Mouse (Mus musculus) right cerebral cortex, postnatal 25 days (tissue): ENCODE results near the gene A930004D18Rik.
A peak's percentile ranks its signal among the peaks of the same experiment; 100 is the strongest.

Source experiments
- DNase-seq: peaks from one replicate; pipeline ENCODE4 v3.0.0; 2022

A930004D18Rik gene

DNA sequence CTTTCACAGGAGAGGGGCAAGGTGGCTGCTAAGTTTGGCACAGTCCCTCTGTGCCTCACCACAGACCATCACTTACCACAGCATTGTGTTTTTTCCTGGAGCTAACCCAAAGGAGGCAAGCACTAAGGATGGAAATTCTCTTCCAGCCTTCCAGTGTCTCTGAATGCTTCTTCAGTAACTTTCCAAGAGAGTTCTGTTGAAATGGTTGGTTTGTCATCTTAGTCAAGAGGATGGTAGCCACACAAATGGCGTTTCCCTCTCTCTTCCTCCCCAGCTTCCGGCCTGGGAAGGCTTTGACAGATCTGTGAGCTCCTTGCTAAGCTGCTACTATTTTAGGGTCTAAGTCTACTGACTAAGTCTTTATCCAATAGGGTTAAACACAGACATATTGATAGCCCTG is at the start of gene A930004D18Rik:
Gene A930004D18Rik (minus strand): TSS at position 247 of the 400 bp plus-strand sequence.
- no peak for DNase-seq

DNA sequence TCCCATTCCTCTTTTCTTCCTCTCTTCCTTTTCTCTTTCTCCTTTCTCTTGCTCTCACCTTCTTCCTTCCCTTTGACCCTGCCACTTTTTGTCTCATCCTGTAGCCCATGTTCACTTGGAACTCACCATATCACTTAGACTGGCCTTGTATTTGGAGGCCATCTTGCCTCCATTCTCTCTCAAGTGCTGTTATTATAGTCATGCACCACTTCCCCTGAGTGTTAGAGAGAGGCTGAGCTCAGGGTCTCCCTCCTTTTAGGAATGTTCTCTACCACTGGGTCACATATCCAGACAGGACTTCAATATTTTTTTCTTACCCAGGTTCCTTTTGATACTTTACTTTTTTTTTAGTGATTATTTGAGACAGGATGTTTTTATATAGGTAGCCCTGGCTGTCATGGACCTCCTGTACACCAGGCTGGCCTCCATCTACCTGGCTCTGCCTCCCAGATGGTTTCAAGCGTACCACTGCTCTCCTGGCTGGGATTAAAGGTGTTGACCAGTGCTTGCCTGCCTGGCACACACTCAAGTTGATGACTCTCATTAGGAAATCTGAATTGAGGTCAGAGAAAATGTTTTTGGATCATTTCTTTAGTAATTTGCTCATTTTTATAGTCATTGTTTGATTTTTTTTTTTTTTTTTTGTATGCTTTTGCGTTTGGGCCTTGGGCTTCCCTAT is 42.8 kb upstream of the A930004D18Rik start:
- no peak for DNase-seq

DNA sequence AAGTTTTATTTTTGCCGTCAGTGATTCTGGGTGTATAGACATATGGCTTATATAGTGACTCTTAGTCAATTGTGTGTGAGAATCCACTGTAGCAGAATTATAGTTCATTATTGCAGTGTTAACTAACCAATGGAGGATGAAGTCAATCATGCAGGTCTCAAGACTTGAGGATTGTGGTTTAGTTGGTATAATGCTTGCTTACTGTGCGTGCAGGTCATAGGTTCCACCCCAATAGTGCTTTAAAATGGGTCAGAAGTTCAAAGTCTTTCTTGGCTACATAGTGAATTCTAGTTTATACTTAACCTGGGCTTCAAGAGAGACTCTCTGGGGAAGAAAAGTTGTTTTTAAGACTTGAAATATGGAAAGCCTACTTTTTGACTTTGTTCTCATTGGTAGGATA is 34.4 kb upstream of the A930004D18Rik start:
- DNase-seq: no peak

DNA sequence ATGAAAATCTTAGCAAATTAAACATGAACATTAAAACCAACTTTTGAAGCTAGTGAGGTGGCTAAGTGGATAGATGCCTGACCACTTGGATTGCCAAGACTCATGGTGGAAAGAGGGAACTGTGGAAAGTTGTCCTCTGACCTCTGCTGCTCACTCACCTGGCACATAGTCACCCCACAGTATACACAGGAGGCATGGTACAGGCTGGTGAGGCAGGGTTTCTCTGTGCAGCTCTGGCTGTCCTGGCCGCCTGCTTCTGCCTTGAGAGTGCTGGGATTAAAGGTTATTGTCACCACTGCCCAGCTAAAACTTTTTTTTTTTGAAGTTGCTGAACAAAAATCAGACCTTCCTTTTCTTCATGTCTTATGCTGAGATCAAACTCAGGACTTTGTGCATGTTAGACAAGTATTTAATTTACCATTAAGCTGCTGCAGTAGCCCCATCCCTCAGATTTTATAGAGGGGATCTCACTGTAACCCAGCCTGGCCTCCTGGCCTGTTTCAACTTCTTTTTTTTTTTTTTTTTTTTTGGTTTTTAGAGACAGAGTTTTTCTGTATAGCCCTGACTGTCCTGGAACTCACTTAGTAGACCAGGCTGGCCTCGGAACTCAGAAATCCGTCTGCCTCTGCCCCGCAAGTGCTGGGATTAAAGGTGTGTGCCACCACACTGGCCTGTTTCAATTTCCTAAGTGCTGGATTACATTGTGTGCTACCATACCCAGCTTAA is 30.7 kb upstream of the A930004D18Rik start:
- no peak for DNase-seq

DNA sequence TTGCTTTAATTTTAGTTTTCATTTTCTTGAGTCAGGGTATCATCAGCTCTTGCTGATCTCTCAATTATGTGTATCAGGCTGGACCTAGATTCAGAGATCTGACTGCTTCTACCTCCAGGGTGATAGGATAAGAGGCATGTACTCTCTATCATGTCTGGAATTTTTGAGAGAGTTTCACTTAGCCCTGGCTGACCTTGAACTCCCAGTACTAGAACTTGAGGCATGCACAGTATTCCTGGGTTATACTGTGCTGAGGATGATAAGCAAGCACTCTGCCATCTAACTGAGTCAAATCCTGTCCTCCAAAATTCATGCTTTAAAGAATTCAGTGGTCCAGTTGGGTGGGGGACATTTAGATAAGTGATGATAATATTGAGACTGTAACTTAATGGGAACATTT is 28.9 kb upstream of the A930004D18Rik start:
- DNase-seq: no peak

DNA sequence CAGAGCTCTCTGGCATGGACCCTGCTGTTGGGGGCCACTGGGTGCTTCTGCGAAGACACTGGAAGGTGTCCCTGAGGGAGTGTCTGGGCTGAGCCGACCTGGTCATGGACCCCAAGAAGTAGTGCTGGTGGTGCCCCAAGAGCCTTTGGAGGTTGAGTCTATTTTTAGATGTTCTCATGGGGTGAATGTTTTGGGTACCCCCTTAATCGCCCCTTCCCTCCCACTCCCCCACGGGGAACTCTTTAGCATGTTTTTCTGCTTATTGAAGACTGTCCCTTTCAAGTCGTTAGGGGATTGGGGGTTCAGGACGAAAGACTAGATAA is 28.1 kb upstream of the A930004D18Rik start:
- DNase-seq: no peak

DNA sequence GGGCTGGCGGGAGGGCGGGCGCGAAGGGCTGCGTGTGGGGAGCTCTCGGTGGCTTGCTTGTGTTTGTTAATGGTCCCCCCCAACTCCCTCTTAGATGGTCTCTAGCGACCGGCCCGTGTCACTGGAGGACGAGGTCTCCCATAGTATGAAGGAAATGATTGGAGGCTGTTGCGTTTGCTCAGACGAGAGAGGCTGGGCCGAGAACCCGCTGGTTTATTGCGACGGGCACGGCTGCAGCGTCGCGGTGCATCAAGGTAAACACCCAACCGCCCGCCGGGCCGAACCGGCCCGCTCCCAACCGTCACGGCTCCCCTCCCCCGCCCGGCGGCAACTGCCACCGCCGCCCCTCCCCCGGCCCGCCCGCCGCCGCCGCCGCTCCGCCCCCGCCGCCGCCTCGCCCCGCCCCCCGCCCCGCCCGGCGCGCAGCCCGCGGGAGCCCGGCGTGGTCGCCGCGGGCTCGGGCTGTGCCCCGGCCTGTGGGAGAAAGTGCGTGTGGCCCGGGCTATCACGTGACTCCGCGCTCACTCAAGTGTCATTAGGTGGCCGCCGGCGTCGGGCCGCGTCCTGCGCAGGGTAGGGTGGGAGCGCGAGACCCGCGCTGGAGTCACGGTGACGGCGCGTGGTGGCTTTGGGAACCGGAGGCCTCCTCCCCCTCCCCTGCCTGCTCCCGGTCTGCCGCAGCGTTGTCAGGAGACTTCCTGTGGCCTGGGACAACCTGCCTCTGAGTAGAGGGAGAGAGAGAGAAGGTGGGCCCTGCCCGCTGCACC is 27.6 kb upstream of the A930004D18Rik start:
- peak; percentile 62 for DNase-seq

DNA sequence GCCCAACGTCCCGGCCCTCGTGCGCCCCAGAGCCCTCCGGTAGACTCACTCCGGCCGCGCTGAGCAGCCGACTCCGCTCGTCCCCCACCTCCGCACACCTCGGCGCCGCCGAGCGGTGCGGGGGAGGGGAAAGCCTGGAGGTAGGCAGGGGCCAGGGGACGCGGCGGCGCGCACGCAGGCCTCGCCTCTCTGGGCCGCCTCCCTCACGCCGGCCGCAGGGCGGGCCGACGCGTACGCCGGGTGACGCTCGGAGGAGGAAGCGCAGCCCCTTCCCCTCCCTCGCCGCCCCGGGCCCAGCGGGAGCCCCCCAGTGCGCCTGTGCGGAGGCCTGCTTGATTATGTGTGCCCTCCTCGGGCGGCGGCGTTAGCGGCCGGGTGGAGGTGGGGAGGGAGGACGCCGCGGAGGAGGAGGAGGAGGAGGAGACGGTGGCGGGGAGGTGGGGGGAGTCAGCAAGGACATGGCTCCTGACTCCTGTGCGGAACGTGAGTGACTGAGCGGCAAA is 26.9 kb upstream of the A930004D18Rik start:
- peak; percentile 95 for DNase-seq

DNA sequence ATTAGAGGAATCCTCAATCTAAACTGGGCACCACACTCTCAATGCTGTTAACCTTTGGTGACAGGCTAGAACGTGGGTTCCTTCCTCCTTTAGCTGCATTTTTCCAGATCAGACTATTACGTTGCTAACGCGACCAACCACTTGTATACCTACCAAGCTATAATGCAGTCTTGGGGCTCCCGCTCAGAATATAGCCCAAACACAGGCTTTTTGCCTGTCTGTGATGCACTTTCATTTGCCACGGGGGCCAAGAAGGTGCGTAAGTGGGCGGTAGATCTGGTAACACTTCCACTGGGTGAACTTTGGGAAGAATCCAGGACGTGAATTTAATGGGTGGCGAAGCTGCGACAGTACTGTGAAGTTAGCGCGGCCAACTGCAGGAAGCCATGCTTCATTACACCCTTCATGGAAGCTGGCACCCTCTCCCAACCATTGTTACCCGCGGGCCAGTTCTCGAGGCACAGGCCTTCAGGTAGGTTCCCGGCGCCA is 26.3 kb upstream of the A930004D18Rik start:
- DNase-seq: peak; percentile 67

DNA sequence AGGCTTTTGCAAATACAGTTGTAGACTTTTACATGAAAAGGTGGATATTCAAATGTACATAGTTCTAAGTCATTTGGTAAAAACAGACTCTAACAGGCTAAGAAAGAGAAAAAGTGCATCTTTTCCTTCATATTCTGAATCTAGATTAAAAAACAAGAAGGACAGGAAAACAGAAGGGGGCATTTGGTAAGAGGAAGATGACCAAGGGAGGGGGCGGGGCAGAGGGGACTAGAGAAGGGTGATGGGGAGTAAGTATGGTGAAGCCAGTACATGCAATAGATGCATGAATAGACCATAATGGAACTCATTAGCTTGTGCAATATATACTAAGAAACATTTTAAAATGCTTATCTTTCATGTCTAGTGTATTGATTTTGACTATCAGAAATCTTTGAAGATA is 22.9 kb upstream of the A930004D18Rik start:
- no peak for DNase-seq

DNA sequence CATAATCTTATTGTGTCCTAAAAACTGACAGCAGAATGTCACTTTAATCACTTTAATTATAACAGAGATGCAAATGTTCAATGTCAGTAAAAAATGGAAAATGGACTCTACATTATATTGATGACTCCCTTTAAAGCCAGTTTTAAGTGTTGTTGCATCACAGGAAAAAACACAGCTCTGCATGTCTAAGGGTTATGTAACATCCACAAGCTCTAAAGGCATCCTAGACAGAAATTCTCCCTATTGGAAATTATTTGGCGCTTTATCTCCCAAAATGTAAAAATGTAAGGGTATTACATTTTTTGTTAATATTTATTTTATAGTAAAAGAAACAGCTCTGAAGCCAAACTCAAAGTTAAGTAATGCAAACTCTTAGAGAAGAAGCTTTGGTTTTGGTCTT is 22.4 kb upstream of the A930004D18Rik start:
- no peak for DNase-seq

DNA sequence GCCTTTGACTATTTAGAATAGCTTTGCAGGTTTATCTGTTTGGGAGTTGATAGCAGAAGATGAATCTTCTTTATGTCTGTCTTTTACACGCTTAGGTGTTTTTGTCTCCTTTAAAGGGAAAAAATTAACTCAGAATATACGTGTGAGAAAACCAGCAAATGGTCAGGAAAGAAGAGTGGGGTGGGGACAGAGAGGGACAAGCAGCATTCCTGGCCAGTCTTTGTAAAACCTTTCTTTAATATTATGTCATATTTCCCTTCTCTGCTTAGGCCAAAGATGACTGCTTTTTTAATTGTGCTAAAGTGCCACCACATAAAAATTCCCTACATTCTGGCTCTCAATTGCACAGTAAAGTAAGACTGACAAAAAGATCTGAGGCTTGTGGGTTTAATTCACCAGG is 21.5 kb upstream of the A930004D18Rik start:
- DNase-seq: no peak

DNA sequence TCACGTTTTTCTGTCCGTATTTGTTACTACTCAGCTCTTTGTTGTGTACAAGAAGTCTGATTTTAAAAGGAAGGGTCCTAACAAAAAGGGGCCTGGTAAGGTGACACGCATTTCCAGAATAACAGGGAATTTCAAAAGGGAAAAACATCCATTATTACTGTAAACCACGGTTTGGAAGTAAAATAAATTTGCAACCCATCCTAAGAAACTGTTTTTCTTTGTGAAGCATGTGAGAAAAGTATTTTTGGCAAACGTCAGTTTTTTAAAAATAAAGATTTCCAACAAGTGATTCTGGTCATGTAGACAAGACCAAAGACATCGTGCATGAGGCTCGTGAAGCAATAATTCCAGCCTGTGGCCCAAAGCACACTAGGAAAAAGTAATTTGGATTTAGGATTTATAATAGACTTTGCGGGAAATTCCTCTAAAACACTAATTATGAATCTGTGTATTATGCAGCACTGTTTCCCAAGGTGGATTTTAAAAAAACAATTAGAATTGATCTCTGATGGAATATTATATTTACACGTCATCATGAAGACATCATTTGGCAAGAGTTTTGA is 20.7 kb upstream of the A930004D18Rik start:
- DNase-seq: no peak

DNA sequence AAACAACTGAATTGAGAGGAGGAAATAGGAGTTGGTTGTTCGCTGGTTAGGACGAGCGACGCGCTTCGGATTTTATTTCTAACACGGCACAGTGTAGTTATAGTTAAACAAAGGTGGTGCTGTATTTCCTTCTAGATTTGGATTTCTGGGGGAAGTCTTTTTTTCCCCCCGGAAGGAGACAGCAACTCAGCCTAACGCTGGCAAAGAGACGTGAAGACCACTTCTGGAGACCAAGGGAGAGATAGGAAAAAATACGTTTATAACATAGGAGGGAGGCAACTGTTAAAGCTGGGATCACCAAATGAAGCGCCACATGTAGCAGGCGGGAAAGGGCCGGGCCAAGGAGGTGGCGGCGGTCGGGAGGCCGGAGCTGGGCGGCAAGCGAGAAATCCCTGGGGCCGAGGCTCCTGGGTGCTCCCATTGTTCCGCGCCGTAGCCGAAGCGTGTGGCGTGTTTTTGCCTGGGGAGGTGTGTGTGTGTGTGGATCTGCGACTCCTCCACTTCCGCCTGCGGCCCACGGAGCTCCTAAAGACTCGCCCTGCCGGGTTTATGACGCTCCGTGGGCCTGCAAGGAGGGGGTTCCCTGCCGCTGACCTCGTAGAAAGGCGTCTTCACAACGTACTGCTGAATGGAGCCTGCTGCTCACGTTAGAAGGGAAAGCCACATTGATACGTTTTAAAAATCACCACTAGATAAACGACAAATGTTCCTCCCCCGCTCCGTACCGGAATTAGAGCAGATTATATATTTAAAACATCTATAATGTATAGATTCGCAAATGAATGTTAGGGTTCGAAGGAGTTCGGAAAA is 20.0 kb upstream of the A930004D18Rik start:
- DNase-seq: peak; percentile 66

DNA sequence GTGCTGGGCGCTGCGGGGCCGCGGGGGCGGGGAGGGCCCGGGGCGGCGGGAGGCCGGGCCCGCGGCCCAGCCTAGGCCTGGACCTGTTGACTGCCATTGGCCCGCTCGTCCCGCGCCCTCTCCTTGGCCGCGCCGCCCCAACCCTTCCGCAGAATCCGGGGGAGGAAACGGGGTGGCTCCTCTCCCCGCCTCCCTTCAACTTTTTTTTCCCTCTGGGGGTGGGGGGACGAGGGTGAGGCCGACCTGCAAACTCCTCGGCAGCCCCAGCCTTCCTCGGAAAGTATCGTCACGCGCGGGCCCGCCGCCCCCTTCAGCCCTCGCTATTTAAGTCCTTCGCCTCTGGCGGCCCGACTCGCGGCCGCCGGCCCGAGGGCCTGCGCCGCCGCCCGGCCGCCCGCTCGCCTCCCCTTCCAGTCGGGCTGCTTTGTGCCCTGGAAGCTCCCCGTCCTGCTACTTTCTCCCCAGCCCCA is 19.3 kb upstream of the A930004D18Rik start:
- peak; percentile 86 for DNase-seq

DNA sequence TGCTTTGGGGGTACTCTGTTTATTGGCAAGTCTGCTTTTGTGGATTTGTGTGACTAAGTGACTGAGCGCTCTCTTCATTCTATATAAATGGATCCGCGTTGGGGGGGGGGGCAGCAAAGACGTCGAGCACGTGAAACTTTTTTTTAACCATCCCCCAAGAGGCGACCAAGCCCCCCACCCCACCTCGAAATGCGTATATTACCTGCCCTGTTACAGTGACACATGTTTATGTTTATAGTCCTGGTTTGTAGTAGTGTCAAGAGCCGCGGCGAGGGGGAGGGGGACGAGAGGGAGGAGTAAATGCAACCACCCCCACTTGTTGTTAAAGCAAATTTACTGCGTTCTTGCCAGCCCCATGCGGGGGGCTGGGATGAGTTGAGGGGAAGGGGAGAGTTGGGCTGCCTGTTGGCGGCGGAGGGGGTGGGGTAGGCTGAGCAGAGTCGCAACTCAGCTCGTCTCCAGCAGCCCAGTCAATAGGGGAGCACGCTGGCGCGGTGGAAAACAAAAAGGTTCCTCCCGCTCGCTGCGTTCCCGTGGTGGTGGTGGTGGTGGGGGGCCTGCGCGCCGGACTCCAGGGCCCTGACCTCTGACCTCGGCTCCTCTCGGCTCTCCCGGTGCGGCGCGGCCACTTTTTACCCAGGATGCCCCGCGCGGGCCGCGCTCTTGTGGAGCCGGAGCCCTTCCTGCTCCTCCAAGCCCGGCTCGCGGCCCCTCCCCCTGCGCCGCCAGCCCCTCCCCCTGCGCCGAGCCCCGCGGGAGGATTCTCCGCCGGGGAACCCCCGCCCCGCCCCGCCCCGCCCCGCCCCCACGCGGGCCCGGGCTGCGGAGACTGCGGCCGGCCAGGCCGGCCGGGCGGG is 18.6 kb upstream of the A930004D18Rik start:
- DNase-seq: peak; percentile 92

DNA sequence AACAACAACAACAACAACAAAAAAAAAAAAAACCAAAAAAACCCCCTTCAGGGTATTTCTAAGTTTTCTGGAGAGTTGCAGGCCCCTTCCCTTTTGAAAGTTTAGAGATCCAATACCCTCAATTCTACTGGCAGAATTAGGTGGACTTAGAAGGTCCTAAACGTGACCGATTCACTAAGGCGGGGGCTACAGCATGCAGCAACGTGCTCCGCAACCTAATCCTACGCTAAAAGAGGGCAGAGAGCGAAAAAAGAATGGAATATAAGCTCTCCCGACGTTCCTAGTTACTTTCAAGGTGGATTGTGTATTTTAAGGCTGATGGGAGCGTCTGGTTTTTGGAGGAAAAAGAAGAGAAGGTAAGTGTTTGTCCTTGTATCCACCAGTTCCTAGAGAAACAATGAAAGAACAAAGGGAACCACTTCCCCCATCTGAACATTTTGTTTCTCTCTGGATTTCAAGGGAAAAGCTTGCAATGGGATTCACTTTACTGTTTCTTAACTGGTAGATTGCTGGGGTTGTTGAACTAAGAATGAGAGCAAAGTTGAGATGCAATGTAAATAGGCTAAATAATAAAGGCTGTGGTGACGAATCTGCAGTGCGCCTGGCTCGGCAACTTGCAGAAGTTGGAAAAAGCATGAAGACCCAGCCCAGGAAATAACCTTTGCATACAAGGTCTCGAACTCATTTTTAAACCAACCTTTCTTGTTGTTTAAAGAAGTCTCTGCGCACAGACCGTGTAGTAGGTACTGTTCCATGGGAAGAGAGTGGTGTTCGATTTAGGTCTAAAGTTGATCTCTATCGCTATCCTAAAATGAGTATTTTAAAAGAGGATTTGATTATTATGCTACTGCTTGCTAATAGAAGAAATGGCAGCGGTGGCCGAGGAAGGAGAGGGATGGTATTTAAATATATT is 17.7 kb upstream of the A930004D18Rik start, which contains the start of gene Mllt10:
Gene Mllt10 (plus strand): TSS at position 222 of the 913 bp plus-strand sequence.
- DNase-seq: no peak

DNA sequence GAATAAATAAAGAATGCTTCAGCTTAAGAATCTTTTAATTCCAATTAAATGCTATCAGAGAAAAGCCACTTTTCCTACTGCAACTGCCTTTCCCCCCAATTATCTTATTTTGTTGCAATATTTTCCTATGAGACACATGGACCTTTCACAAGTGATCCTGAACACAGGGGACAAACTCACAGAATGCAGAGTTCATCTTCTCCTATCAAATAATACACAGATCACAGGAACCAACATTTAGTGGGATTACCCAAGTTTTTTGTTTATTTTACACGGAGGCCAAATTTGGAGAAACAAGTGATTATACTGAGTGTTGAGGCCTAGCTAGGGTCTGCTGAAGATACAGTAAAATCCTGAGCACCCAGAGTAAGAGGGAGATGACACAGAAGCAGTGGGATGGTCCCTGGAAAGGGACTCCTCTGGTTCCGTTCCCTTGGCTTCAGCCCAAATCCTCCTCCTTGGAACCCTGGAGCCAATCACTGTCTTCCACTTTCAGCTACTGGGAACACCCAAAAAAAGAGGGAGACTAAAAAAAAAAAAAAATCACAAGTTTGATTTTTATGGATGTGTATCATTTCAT is 16.5 kb upstream of the A930004D18Rik start:
- DNase-seq: no peak

DNA sequence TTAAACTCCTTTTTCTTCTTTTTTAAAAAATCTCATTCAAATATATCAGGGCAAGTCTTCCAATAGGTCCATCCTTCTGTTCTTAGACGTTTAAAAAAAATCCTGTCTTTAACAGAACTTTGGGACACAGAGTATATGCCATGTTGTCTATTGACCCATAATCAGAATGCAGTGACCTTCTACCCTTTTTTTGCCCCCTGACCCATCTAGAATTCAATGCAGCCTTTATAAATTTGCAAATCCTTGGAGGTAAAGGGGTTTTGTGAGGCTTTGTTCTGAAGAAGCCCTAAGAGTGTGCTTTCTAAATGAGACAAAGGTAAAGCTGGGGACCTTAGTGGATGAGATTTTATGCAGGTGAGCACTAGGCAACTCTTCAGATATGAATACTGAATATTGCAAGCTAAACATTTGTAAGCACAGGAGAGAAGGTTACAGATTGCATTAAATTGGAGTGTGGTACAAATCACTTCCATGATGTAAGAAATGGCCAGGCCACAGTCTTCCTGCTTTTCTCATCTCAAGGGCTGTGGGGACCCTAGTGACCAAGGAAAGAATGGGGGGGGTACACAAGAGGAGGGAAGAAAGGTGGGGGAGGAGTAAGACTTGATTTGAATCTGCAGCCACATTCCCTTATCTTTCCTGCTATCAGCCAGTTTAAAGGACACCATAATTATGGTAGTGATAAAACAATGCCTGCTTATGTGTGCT is 15.9 kb upstream of the A930004D18Rik start:
- no peak for DNase-seq
